Mouse (Mus musculus): ENCODE measurements around the gene Cldn34b2. TPM values are rescaled to one million over a fixed set of nuclear protein-coding genes. Genes with fewer than 3 reads are reported as not detected.

Cldn34b2 gene
- polyA plus RNA-seq (2012; ENCODE audit: low replicate concordance) = not detected in 2 replicates

DNA sequence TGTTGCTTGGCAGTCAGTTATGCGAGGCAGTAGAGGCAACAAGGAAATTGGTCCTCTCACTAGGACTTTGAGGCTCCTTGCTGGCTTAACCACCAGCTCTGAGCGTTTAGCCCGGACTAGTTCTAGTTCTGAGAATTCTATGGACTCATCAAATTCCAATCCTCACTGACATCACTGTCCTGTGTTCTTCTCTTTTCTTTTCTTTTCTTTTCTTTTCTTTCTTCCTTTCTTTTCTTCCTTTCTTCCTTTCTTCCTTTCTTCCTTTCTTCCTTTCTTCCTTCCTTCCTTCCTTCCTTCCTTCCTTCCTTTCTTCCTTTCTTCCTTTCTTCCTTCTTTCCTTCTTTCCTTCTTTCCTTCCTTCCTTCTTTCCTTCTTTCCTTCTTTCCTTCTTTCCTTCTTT lies at the start of gene Cldn34b2:
Gene Cldn34b2 (minus strand): TSS at position 101 of the 400 bp plus-strand sequence.

DNA sequence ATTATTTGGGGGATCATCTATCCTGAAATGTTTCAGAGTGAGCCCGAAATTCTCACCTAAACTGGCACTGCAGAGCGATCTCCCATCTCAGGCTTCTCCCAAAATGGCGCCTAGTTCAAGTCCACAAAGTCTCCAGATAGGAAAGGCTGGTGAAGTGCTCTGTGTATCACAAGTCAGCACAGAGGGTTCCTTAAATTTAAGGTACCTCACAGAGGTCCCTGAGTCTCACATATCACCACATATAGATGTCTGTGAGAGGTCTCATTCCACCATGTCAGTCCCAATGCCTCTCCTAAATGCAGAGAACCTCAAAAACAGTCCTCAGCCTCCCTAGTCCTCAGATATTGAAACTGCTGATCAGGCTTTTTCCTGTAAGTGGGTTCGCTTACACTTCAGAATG lies 34.6 kb downstream of the Cldn34b2 start, which contains the start of gene Magea2:
Gene Magea2 (minus strand): TSS at position 101 of the 400 bp plus-strand sequence.

DNA sequence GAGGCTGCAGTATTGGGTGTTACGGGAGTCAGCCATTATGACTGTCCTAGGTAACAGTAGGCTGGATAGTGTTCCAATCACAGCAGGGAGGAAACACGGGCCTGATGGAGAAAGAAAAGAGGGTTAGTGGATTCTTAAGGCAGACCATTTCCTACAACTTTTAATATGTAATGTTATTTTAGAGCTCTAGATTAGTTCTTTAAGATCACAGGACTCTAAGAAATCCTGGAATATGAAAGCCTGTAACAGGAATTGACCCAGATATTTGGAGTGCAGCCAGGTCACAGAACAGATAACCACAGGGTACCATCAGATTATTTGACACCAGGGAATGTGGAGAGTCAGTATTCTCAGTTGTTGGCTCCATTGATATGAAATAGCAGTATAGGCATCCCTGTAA lies 38.5 kb downstream of the Cldn34b2 start, which contains the start of gene Magea1:
Gene Magea1 (minus strand): TSS at position 101 of the 400 bp plus-strand sequence.

Other genes starting within 250 kb of the Cldn34b2 start
- not detected in 2 replicates for gene Cldn34b1, start 238.1 kb downstream of the Cldn34b2 start, polyA plus RNA-seq (2012; ENCODE audit: low replicate concordance)
- not detected in 2 replicates for gene Magea6, start 192.4 kb downstream of the Cldn34b2 start, polyA plus RNA-seq (2012; ENCODE audit: low replicate concordance)
- gene Magea3, start 178.9 kb downstream of the Cldn34b2 start, polyA plus RNA-seq (2012; ENCODE audit: low replicate concordance) = not detected in 2 replicates
- not detected in 2 replicates for gene Magea8, start 132.6 kb downstream of the Cldn34b2 start, polyA plus RNA-seq (2012; ENCODE audit: low replicate concordance)
- not detected in 2 replicates for gene Magea5, start 65.3 kb downstream of the Cldn34b2 start, polyA plus RNA-seq (2012; ENCODE audit: low replicate concordance)
- gene Magea1, start 38.6 kb downstream of the Cldn34b2 start, polyA plus RNA-seq (2012; ENCODE audit: low replicate concordance) = not detected in 2 replicates
- gene Magea2, start 34.7 kb downstream of the Cldn34b2 start, polyA plus RNA-seq (2012; ENCODE audit: low replicate concordance) = not detected in 2 replicates
- 7.3 and 22.6 TPM in 2 replicates for gene Sat1, start 88.0 kb upstream of the Cldn34b2 start, polyA plus RNA-seq (2012; ENCODE audit: low replicate concordance)
- gene Acot9, start 134.0 kb upstream of the Cldn34b2 start, polyA plus RNA-seq (2012; ENCODE audit: low replicate concordance) = 0.66 and 6.5 TPM in 2 replicates
- gene Prdx4, start 212.3 kb upstream of the Cldn34b2 start, polyA plus RNA-seq (2012; ENCODE audit: low replicate concordance) = 10.8 and 39.4 TPM in 2 replicates

Data from leukemia stem cell, adult 10-12 weeks (primary cell).